Comparison of ENCODE assay signal across 8 mouse cellular contexts in genomic region chr1:93753911-93754572, GRCm38 (mm10). TPM values are rescaled to one million over a fixed set of nuclear protein-coding genes. Genes with fewer than 3 reads are reported as not detected.
DNase-seq lines count a peak whose midpoint lies in the region; ATAC-seq and TF ChIP-seq lines count a peak whose summit lies in the region.

No protein-coding gene starts in this region.

- peak overlapping the region; percentile 88 for H3K4me2 ChIP-seq in stomach, embryonic 15.5 days

- H3K4me3 ChIP-seq in erythroblast, embryonic 14.5 days (replicated peaks) = peak overlapping the region; percentile 97
- peak overlapping the region; percentile 99 for H3K4me3 ChIP-seq in stomach, embryonic 15.5 days (replicated peaks)

- no peak for ATAC-seq in erythroblast, adult 5-6 weeks (replicated peaks; ENCODE audit: low FRiP score, poor library complexity, severe bottlenecking)
- ATAC-seq in granulocyte monocyte progenitor cell, adult 5-6 weeks (replicated peaks; ENCODE audit: poor library complexity, severe bottlenecking) = peak; percentile 49
- ATAC-seq in stomach, embryonic 15.5 days (ENCODE audit: insufficient read depth, low FRiP score, low read depth) = peak; percentile 63

- peaks cover 55% of the 10 kb centered on the region for H3K4me1 ChIP-seq in erythroblast, embryonic 14.5 days (ENCODE audit: control insufficient read depth)
- H3K4me1 ChIP-seq in stomach, embryonic 15.5 days = peaks cover 4% of the 10 kb centered on the region

- H3K9ac ChIP-seq in stomach, embryonic 15.5 days = peak overlapping the region; percentile 97

- no peaks in the 10 kb centered on the region for H3K9me3 ChIP-seq in erythroblast, embryonic 14.5 days (ENCODE audit: control insufficient read depth, low read length)
- no peaks in the 10 kb centered on the region for H3K9me3 ChIP-seq in stomach, embryonic 15.5 days

- peak; percentile 71 for DNase-seq in A20 (ENCODE audit: low read depth, low spot score)
- DNase-seq in brain, embryonic 14.5 days (ENCODE audit: low read depth) = peak; percentile 43
- peak; percentile 52 to 70 for DNase-seq in kidney, postnatal 4 days
- peak; percentile 55 to 58 for DNase-seq in lung, postnatal 4 days

- peaks cover 7% of the 10 kb centered on the region for H3K27me3 ChIP-seq in erythroblast, embryonic 14.5 days (ENCODE audit: control insufficient read depth)
- H3K27me3 ChIP-seq in stomach, embryonic 15.5 days (replicated peaks) = no peaks in the 10 kb centered on the region

- TF ChIP-seq CTCF in brain, embryonic 14.5 days (IDR thresholded peaks at IDR 0.05; ENCODE audit: borderline replicate concordance, extremely low read depth, insufficient read depth, insufficient read length) = no peak

- no peak for TF ChIP-seq POLR2A in brain, embryonic 14.5 days (IDR thresholded peaks at IDR 0.05; ENCODE audit: borderline replicate concordance, extremely low read depth, insufficient read depth, insufficient read length, poor library complexity, severe bottlenecking)

- H3K36me3 ChIP-seq in erythroblast, embryonic 14.5 days (ENCODE audit: control insufficient read depth) = peaks cover 46% of the 10 kb centered on the region
- H3K36me3 ChIP-seq in stomach, embryonic 15.5 days = peaks cover 15% of the 10 kb centered on the region

- WGBS in stomach, embryonic 15.5 days = under 1% methylated on average over 59 of the region's 59 CpGs

- H3K27ac ChIP-seq in stomach, embryonic 15.5 days = peak overlapping the region; percentile 87

RNA-seq across cellular contexts. Expression of gene Thap4, which starts 0.6 kb away (rescaled TPM):
- polyA plus RNA-seq in erythroblast, embryonic 14.5 days (2012) = 2.1 and 5.0 TPM in 2 replicates
- 6.3 and 15.0 TPM in 2 replicates for total RNA-seq in erythroblast, adult 5-6 weeks (2015; ENCODE audit: low replicate concordance)
- total RNA-seq in erythroblast, adult 5-6 weeks (2017; ENCODE audit: low replicate concordance) = 1.4 and 6.1 TPM in 2 replicates
- 44.9 and 53.1 TPM in 2 replicates for polyA plus RNA-seq in brain, embryonic 14.5 days (2012; rRNA removed)
- total RNA-seq in granulocyte monocyte progenitor cell, adult 5-6 weeks (2014; fragmentation: Nextera tagmentation) = 30.8 and 57.7 TPM in 2 replicates
- total RNA-seq in granulocyte monocyte progenitor cell, adult 5-6 weeks (2017) = 16.7 and 25.0 TPM in 2 replicates
- polyA plus RNA-seq in stomach, embryonic 15.5 days (2015; fragmentation: Nextera tagmentation; extraction: Ambion mirVana) = 51.4 and 54.0 TPM in 2 replicates

RNA-seq across cellular contexts. Expression of gene Atg4b, which starts 2.7 kb away (rescaled TPM):
- 4.0 and 4.6 TPM in 2 replicates for polyA plus RNA-seq in erythroblast, embryonic 14.5 days (2012)
- 12.3 and 20.7 TPM in 2 replicates for total RNA-seq in erythroblast, adult 5-6 weeks (2015; ENCODE audit: low replicate concordance)
- total RNA-seq in erythroblast, adult 5-6 weeks (2017; ENCODE audit: low replicate concordance) = 20.8 and 21.0 TPM in 2 replicates
- 70.7 and 78.1 TPM in 2 replicates for polyA plus RNA-seq in brain, embryonic 14.5 days (2012; rRNA removed)
- 29.7 and 61.9 TPM in 2 replicates for total RNA-seq in granulocyte monocyte progenitor cell, adult 5-6 weeks (2014; fragmentation: Nextera tagmentation)
- total RNA-seq in granulocyte monocyte progenitor cell, adult 5-6 weeks (2017) = 46.8 and 87.7 TPM in 2 replicates
- 74.5 and 81.2 TPM in 2 replicates for polyA plus RNA-seq in stomach, embryonic 15.5 days (2015; fragmentation: Nextera tagmentation; extraction: Ambion mirVana)

RNA-seq across cellular contexts. Expression of gene Dtymk, which starts 47.7 kb away (rescaled TPM):
- polyA plus RNA-seq in erythroblast, embryonic 14.5 days (2012) = 8.8 and 10.0 TPM in 2 replicates
- 41.9 and 43.5 TPM in 2 replicates for total RNA-seq in erythroblast, adult 5-6 weeks (2015; ENCODE audit: low replicate concordance)
- 33.8 and 74.4 TPM in 2 replicates for total RNA-seq in erythroblast, adult 5-6 weeks (2017; ENCODE audit: low replicate concordance)
- polyA plus RNA-seq in brain, embryonic 14.5 days (2012; rRNA removed) = 145 and 243 TPM in 2 replicates
- 238 and 289 TPM in 2 replicates for total RNA-seq in granulocyte monocyte progenitor cell, adult 5-6 weeks (2014; fragmentation: Nextera tagmentation)
- total RNA-seq in granulocyte monocyte progenitor cell, adult 5-6 weeks (2017) = 216 and 239 TPM in 2 replicates
- 228 and 237 TPM in 2 replicates for polyA plus RNA-seq in stomach, embryonic 15.5 days (2015; fragmentation: Nextera tagmentation; extraction: Ambion mirVana)

RNA-seq across cellular contexts. Expression of gene Ing5, which starts 49.7 kb away (rescaled TPM):
- 0.26 and 0.33 TPM in 2 replicates for polyA plus RNA-seq in erythroblast, embryonic 14.5 days (2012)
- total RNA-seq in erythroblast, adult 5-6 weeks (2015; ENCODE audit: low replicate concordance) = 2.9 and 4.4 TPM in 2 replicates
- 7.5 and 11.7 TPM in 2 replicates for total RNA-seq in erythroblast, adult 5-6 weeks (2017; ENCODE audit: low replicate concordance)
- 9.0 and 10.2 TPM in 2 replicates for polyA plus RNA-seq in brain, embryonic 14.5 days (2012; rRNA removed)
- total RNA-seq in granulocyte monocyte progenitor cell, adult 5-6 weeks (2014; fragmentation: Nextera tagmentation) = 9.5 and 19.4 TPM in 2 replicates
- 27.1 and 42.3 TPM in 2 replicates for total RNA-seq in granulocyte monocyte progenitor cell, adult 5-6 weeks (2017)
- 18.3 and 20.2 TPM in 2 replicates for polyA plus RNA-seq in stomach, embryonic 15.5 days (2015; fragmentation: Nextera tagmentation; extraction: Ambion mirVana)

Comparison
In these comparisons a context has a peak if more than half of its experiments do, and no peak if none do; other contexts are left out.
1. RNA of gene Atg4b, which starts 2.7 kb away (polyA plus RNA-seq): 74.5 to 81.2 TPM in stomach, embryonic 15.5 days and 70.7 to 78.1 TPM in brain, embryonic 14.5 days; 4.0 to 4.6 TPM in erythroblast, embryonic 14.5 days; every median in the first group is over 10 times any median in the second.
2. RNA of gene Dtymk, which starts 47.7 kb away (polyA plus RNA-seq): 228 to 237 TPM in stomach, embryonic 15.5 days and 145 to 243 TPM in brain, embryonic 14.5 days; 8.8 to 10.0 TPM in erythroblast, embryonic 14.5 days; every median in the first group is over 10 times any median in the second.
3. Peak in every context shown above with its lines, with median percentiles within 50 percentile points of each other: DNase-seq.